Mouse (Mus musculus): Measurements from ENCODE around the gene Sp2.

The Sp2 gene

DNA sequence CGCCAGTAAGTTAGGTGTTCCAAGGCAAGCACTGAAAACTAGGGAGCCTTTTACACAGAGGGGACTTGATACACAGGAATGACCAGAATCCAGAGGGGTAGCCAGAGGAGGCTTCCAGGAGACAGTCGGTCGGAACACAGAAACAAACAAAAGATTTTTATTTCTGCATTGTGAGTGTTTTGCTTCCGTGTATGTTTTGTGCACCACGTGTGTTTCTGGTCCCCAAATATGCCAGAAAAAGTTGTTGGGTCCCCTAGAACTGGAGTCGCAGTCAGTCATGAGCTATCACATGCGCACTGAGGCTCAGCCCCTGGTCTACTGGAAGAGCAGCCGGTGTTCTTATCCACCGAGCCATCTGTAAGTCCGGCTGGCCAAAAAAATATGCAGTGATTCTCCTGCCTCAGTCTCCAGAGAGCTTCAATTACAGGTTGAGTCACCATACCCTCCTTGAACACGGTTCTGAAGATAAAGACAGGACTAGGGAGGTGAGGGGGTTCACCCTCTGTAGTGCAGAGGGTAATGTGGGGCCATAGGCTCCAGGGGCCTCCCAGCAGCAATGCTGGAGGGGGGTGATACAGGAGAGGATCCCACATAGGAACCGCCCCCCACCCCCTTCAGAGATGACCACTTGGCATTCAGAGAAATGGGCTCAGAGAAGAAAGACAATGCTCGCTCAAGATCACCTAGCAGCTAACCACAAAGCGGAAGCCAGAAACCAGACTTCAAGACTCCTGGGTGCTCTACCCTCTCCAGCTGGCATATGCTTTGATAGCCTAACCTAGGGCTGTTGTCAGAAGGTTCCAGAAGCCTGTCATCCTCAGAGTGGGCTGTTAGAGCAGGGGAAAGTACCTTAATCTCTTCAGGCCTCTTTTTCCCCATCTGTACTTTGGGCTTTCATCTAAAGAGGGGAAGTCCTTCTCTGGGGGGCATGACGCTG lies 13.3 kb upstream of the Sp2 start:
- DNase-seq: no peak

DNA sequence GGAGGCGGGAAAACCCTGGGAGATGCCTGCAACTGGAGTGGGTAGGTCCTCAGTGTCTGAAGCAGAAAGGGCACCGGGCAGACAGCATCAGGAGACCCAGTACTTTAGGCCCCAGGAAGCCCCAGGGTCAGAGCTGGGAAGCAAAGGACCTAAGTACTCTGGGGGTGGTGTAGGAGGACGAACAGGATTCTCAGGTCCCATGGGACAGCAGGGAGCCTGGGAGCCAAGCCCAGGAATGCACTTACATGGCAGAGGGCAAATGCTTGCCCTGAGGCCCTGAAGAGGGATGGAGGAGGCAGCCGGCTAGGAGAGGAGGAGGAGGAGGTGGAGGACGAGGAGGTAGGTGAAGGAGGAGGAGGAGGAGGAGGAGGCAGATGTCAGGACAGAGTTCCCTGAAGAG lies 12.3 kb upstream of the Sp2 start:
- no peak for DNase-seq

DNA sequence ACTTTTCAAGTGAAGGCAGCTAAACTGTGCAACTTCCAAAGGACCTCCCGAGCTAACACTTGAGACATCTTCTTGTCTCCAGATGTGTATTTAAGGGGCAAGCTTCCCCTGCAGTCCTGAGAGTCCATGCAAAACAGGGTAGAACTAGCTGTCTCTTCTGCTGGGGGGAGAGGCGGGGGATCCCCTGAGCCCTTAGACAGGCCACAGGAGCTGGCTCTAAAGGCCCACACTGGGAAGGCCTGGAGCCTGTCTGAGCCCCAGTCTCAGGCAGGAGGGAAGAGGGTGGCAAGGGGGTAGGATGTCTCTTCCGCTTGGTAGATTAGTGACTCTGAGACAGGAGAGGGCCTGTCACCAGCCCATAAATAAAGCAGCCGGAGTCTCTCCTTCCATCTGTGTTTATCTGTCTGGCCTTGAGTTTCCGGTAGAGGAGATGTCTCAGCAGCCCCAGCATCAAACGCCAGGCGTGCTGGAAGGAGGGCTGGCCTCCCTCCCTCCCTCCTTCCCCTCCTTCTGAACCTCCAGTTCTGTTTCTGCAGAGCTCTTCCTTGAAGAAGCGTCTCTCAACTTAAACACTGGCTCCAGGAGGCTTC lies 10.1 kb upstream of the Sp2 start:
- no peak for DNase-seq

DNA sequence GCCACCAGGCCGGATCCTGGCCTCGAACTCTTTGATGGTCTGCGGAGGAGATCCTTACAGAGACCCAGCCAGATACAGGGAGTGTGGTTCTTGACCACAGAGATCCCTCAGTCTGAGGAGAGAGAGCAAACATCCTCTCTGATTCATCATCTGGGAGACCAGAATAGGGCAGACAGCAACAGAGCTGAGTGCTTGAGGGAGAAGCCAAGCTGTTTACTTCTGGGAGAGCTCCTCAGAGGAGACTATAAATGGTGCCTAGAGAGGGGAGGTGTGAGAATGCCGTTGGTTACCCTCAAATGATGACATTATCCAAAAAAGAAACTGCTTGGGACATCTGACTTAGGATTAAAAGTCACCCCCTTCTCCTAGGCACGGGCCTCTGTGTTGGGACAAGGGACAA lies 8.7 kb upstream of the Sp2 start:
- DNase-seq: no peak

DNA sequence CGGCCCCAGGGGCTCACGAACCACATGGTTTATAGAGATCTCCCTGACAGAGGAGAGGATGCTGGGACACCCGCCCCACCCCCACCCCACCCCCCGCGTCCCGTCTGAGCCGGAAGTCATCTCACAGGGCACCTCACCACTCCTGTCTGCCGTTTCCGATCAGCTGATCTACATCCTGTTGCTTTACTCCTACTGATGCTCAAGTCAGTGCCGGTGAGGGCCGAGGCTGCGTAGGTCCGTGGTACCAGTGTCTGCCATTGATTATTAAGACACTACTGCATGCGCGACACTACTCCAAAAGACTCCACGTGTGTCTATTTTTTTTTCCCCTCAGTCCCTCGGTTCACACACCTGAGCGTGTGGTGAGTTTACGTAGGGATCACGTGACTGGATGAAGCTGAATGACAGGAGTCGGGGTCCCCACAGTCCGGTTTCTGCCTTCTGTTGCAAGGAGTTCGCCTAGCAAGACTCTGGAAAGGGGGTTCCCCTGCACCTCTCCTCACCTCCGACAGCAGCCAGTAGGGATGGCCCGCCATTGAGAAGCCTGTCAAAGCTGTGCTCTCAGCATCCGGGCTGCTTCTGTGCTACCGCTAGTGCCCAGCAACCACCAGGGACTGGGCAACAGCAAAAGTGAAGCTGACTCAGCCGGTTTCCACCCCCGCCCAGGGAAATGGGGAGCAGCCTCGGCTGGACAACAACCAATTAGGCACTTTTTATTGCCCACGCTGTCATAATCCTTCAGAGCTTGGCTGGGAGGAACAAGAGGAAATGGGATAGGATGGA lies 5.3 kb upstream of the Sp2 start:
- DNase-seq: no peak

DNA sequence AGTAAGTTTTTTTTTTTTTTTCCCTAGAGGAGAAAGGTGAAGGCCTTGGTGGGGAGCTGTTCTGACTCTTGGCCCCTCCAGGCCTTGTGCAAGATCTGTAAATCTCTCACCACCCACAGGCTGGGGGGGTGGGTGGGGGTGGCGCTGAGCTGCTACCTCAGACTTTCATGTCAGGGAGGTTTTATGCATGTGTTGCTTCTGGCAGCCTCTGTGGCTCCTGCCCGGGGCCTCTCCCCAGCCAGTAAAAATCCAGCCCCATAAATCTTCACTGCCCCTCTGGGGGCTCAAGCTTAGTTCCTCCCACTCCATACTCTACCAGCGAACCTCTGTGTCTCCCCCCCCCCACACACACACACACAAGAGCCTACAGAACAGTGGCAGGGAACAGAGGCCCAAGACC lies 3.7 kb upstream of the Sp2 start:
- DNase-seq: no peak

GRCm38 (mm10) chr11:96984903-96985302 lies 2.1 kb upstream of the Sp2 start:
- DNase-seq: no peak

DNA sequence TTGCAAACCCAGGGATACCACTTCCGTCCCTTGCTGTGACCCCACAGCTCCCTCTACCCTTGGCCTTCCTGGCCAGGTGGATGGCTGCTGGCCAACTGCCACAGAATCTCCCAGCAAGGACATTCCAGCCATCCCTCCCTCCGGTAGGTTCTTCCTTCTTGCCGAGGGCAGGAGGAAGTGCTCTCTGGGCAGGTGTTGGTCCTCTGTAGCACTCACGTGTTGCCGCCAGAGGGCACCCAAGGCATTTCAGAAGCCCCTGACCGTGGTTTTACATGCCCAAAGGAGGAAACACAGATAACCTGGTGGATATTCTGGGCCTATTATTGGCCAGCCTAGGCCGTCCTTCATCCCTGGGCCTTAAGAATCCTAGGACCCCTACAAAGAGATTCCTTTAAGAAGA lies 404 bp downstream of the Sp2 start:
- peak; percentile 72 for DNase-seq

DNA sequence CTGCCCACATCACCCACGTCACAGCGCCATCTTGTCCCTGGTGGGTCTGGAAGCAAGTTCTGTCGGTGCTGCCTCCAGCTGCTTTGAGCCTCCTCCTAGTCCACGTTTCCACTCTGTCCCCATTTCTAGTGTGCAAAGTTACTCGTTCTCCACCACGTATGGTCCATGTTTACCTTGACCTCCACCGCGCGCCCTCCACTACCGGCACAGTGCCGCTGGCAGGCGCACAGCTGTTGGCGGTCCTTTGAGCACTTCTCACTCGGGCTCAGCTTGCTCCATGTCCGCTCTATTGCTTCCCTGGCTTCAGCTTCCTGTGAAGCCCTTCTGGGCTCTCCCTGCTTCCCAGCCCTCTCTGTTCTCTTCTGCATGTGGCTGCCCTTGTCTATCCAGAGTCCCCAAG lies 1.3 kb downstream of the Sp2 start:
- no peak for DNase-seq

DNA sequence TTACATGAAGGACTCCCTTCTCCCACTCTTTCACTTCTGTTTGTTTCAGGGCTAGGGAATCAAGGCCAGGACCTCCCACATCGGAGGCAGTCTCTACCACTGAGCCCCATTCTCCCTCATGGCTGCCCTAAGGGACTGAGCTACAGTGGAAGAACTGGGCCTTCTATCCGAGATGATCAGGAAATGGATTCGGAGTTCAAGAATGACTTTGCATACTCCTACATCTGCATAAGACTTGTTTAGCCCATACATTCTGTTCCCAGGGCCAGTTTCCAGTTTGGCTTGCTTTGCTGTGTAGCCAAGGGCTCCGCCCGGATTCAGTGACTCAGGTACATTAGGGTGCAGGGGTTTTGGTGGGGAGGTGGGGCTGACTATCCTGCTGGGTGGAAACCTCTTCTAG lies 2.7 kb downstream of the Sp2 start:
- DNase-seq: no peak

DNA sequence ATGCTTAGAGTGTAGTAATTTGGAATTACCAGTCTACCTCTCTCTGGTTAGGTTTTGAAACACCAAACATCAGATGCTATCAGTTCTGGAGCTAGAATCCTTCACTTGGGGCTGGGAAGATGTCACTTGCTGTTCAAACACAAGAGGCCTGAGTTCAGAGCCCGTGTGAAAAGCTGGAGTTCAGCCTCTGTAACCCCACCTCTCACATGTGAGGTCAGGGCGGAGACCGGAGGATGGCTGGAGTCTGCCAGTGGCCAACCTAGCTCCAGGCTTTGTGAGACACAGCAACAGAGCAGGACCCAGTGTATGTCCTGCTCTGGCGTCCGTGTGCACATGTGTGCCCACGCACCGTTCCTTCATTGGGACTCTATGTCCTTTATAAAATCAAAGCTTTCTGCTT lies 3.4 kb downstream of the Sp2 start:
- no peak for DNase-seq

GRCm38 (mm10) chr11:96978401-96979246 lies 4.1 kb downstream of the Sp2 start:
- DNase-seq: no peak

GRCm38 (mm10) chr11:96977606-96978400 lies 5.0 kb downstream of the Sp2 start:
- peak; percentile 99 for DNase-seq

- DNase-seq: peak; percentile 91
These were observed 5.7 kb downstream of the Sp2 start for GRCm38 (mm10) chr11:96976911-96977591.

GRCm38 (mm10) chr11:96976379-96976687 lies 6.4 kb downstream of the Sp2 start:
- no peak for DNase-seq

DNA sequence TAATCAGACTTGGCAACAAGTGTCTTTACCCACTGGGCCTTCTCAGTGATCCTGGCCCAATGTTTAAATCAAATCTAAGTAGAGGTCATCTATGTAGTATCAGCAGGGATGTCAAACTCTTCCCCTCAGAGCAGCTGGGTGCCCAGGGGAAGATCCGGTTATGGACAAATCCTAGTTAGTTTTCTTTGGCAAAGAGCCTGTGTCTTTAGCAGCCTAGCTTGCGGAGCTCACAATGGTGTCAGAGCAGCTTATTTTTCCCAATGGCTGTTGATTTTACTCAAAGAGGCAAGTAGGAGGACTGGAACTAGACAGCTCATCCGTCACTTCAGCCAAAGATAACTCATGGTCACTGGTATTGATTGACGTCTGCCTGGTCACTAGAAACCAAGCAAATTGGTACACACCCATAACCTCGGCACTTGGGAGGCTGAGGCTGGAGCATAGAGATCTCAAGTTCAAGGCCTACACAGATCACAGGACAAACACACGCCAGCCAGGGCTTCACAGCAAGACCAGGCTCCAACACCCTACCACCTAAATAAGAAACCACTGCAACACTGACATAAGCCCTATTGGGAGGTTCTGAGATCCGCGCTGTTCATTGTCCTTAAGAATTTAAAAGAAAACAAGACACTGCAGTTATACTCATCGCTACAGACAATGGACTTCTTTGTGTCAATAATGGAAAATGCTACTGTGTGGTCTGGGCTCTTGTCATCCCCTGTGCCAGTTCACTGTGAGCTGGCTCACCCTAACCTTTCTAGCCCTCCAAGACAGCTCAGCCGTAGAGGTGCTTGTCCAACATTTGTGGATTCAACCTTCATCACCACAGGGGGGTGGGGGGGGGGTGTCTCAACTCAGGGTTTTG lies 7.0 kb downstream of the Sp2 start:
- no peak for DNase-seq

DNA sequence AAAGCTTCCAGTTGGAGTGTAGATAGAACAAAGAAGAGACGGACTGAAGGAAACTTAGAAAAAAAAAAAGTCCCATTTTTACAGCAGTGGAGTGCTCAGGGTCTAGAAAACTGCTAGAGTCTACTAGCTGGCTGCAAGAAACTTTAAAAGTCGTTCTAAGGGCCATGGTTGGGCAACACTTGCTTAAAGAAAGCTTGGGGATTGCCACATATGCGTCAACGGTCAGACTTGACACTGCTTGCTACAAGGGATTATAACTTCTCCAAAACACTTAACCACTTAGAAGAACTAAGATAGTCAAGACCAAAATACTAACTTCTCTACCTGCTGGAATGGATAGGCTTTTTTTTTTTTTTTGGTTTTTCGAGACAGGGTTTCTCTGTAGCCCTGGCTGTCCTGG lies 7.9 kb downstream of the Sp2 start:
- DNase-seq: no peak

- no peak for DNase-seq
These were observed 9.3 kb downstream of the Sp2 start for GRCm38 (mm10) chr11:96973426-96973964.

DNA sequence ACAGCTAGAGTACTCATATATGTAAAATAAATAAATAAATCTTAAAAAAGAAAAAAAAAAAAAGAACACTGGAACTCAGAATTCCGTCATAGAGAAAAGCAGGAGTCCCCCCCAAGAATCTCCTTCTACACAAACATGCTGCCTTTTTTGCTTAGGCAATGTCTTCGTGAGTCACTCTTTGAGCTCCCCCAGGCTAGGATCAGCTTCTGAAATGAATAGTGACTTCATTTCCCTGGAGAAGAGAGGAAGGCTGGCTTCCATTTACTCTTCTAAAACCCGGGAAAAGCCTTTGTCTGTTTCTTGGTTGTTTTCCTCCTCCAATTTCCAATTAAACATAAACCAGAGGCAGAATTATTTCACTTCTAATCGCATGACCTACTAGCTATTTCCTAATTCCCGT lies 9.9 kb downstream of the Sp2 start:
- no peak for DNase-seq

DNA sequence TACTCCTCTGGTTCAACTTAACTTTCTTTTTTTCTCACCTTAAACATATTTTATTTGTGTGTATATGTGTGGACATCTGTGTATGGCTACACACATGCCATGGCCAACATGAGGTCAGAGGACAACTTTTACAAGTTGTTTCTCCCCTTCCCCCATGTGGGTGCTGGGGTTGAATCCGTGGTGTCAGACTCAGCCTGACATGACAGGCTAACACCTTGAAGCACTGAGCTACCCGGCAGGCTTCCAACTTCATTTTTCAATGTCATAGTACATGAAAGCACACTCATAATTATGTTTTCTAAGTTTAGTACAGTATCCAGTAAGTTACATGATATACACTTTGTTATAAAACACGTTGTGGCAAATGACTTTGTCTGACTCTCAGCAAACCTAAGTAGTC lies 12.4 kb downstream of the Sp2 start:
- no peak for DNase-seq
